Mouse (Mus musculus): ENCODE measurements around the gene Gm12800.
"Not testable (repeated sequence)": the region's sequence is repeated elsewhere in the genome, so short reads cannot be mapped to it uniquely, and the experiment has no call there.

Gene Gm12800

GRCm38 (mm10) chr4:101908821-101909220 is at the start of gene Gm12800:
Gm12800 (plus strand) TSS chr4:101909121.
- not testable (repeated sequence) for DNase-seq (ENCODE audit: low read depth, low spot score)

- DNase-seq (ENCODE audit: low read depth, low spot score) = peak; percentile 55
Observed at GRCm38 (mm10) chr4:101860873-101861272, 48.0 kb upstream of the Gm12800 start.

- DNase-seq (ENCODE audit: low read depth, low spot score) = no peak
Observed at GRCm38 (mm10) chr4:101862289-101862688, 46.6 kb upstream of the Gm12800 start.

GRCm38 (mm10) chr4:101872031-101872430 is 36.9 kb upstream of the Gm12800 start:
- DNase-seq (ENCODE audit: low read depth, low spot score) = not testable (repeated sequence)

GRCm38 (mm10) chr4:101875687-101876086 is 33.2 kb upstream of the Gm12800 start:
- DNase-seq (ENCODE audit: low read depth, low spot score) = not testable (repeated sequence)

- no peak for DNase-seq (ENCODE audit: low read depth, low spot score)
Observed at GRCm38 (mm10) chr4:101883641-101884040, 25.3 kb upstream of the Gm12800 start.

DNA sequence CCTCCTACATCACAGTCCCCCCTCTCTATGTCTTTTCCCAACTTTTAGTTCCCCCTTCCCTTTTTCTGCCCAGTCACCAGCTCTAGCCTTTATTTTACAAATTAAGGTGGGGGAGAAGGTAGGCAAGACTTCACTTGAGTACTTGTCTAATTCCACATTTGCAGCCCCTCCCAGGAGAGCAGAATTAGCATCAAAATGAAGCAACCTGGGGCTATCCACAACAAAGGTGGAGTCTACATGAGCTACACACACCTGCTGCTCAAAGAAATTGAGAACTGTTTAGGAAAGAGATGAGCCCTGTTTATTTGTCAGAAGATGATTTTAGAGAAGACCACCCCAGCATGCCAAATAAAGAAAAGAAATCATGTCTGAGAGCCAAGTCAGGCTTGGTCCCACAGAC is 19.5 kb upstream of the Gm12800 start:
- no peak for DNase-seq (ENCODE audit: low read depth, low spot score)

GRCm38 (mm10) chr4:101893656-101894420 is 15.1 kb upstream of the Gm12800 start, which contains the start of gene C130073F10Rik:
C130073F10Rik (minus strand) TSS chr4:101893789.
- DNase-seq (ENCODE audit: low read depth, low spot score) = no peak

DNA sequence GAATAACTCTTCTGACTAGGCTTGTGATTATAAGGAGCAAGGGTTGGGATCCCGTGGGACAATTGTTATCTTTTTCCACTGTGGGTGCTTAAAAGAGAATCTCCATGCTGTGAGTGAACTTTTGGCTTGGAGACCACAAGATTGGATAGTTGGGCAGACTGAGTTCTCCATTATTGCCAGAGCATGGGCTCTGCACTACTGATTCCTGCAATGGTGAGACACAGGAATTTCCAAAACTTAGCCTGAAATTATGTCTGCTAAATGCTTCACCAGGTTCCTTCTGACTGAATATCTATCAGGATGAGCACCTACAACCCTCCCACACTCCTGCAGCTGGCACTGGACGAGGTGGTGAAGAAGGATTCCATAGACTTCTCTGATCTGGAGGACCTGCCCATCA is 31.2 kb downstream of the Gm12800 start, which contains the start of gene Gm12794:
TSS of gene Gm12794 (plus strand) at position 301 of the 400 bp plus-strand sequence.
- DNase-seq (ENCODE audit: low read depth, low spot score) = not testable (repeated sequence)

Data from telencephalon, adult 2 months (tissue).